Comparison of ENCODE assay signal across 8 mouse cellular contexts in genomic region chr11:69369215-69369989, GRCm38 (mm10). TPM values are rescaled to one million over a fixed set of nuclear protein-coding genes. Genes with fewer than 3 reads are reported as not detected.
DNase-seq lines count a peak whose midpoint lies in the region; ATAC-seq and TF ChIP-seq lines count a peak whose summit lies in the region.

TSS of gene Chd3 (minus strand) at chr11:69369406.

- H3K27ac ChIP-seq in CH12.LX (ENCODE audit: insufficient read depth, low read depth): peak within 1 kb of the TSS; percentile 49
- peak within 1 kb of the TSS; percentile 99 for H3K27ac ChIP-seq in embryonic facial prominence, embryonic 15.5 days (replicated peaks)
- H3K27ac ChIP-seq in hindbrain, embryonic 11.5 days (ENCODE audit: low read depth, low read length): peak within 1 kb of the TSS; percentile 100
- H3K27ac ChIP-seq in liver, embryonic 11.5 days (ENCODE audit: low read depth, low read length): peak within 1 kb of the TSS; percentile 87

- DNase-seq in gastrocnemius, postnatal 14 days: no peak
- DNase-seq in gastrocnemius, adult 18-20 months (ENCODE audit: low spot score): no peak
- peak; percentile 29 for DNase-seq in CH12.LX (ENCODE audit: extremely low read depth)
- peak; percentile 66 for DNase-seq in hindbrain, embryonic 11.5 days (ENCODE audit: low spot score)
- DNase-seq in liver, embryonic 11.5 days (ENCODE audit: low spot score): no peak
- no peak for DNase-seq in right cerebral cortex, adult 2 months (ENCODE audit: low spot score in 2 of 2)

- H3K4me2 ChIP-seq in CH12.LX (ENCODE audit: insufficient read depth, low read depth, poor library complexity, severe bottlenecking): peak within 1 kb of the TSS; percentile 96
- H3K4me2 ChIP-seq in embryonic facial prominence, embryonic 15.5 days (replicated peaks): peak within 1 kb of the TSS; percentile 90
- peak within 1 kb of the TSS; percentile 84 for H3K4me2 ChIP-seq in hindbrain, embryonic 11.5 days (replicated peaks; ENCODE audit: low read depth, low read length)
- peak within 1 kb of the TSS; percentile 98 for H3K4me2 ChIP-seq in liver, embryonic 11.5 days

- in situ Hi-C loops in CH12.LX (cut with MboI; ENCODE audit: low pct_ligation_motif_present, low pct_unique_long_range_greater_than_20kb, low sequenced_read_pairs): loop anchor here (5.0 kb wide), 2 partner anchors 37 to 102 kb away; no protein-coding TSS in a partner anchor

- under 1% methylated on average over 11 of the region's 34 CpGs for WGBS in embryonic facial prominence, embryonic 15.5 days
- 4% methylated on average over 9 of the region's 34 CpGs for WGBS in hindbrain, embryonic 11.5 days
- 10% methylated on average over 14 of the region's 34 CpGs for WGBS in liver, embryonic 11.5 days

- peaks cover 7 to 38% of the 10 kb centered on the region in 2 experiments for H3K36me3 ChIP-seq in CH12.LX (replicated peaks in 1 of 2; ENCODE audit: control insufficient read depth in 1 of 2, insufficient read depth in 1 of 2, low read length in 1 of 2)
- peaks cover 14% of the 10 kb centered on the region; the same call in 1 of the 2 replicates for H3K36me3 ChIP-seq in embryonic facial prominence, embryonic 15.5 days
- H3K36me3 ChIP-seq in hindbrain, embryonic 11.5 days (ENCODE audit: control insufficient read depth, insufficient read depth, low read length): no peaks in the 10 kb centered on the region
- no peaks in the 10 kb centered on the region for H3K36me3 ChIP-seq in liver, embryonic 11.5 days (ENCODE audit: control insufficient read depth, insufficient read depth, low read length)

- no peak for ATAC-seq in embryonic facial prominence, embryonic 15.5 days (ENCODE audit: insufficient number of reproducible peaks, low FRiP score, low TSS enrichment, low read depth)
- ATAC-seq in hindbrain, embryonic 11.5 days (ENCODE audit: low FRiP score): no peak
- ATAC-seq in liver, embryonic 11.5 days (replicated peaks; ENCODE audit: low FRiP score): no peak
- ATAC-seq in neutrophil, adult 5-6 weeks (ENCODE audit: extremely low read depth, insufficient number of reproducible peaks, low FRiP score, poor library complexity, severe bottlenecking): no peak

- H3K27me3 ChIP-seq in CH12.LX (replicated peaks): no peaks in the 10 kb centered on the region
- H3K27me3 ChIP-seq in embryonic facial prominence, embryonic 15.5 days: no peaks in the 10 kb centered on the region
- no peaks in the 10 kb centered on the region for H3K27me3 ChIP-seq in hindbrain, embryonic 11.5 days (ENCODE audit: control insufficient read depth, insufficient read depth, low read length)
- peaks cover 18% of the 10 kb centered on the region for H3K27me3 ChIP-seq in liver, embryonic 11.5 days (replicated peaks; ENCODE audit: control insufficient read depth, insufficient read depth, low read length)

- H3K79me2 ChIP-seq in CH12.LX (replicated peaks; ENCODE audit: control insufficient read depth, extremely low read depth, insufficient read depth, poor library complexity, severe bottlenecking): peaks cover 3% of the 10 kb centered on the region; the same call in 1 of the 2 replicates

- H3K9me3 ChIP-seq in CH12.LX (replicated peaks; ENCODE audit: low read length): no peaks in the 10 kb centered on the region
- no peaks in the 10 kb centered on the region for H3K9me3 ChIP-seq in embryonic facial prominence, embryonic 15.5 days (replicated peaks)
- no peaks in the 10 kb centered on the region for H3K9me3 ChIP-seq in hindbrain, embryonic 11.5 days (ENCODE audit: control insufficient read depth, low read length)
- no peaks in the 10 kb centered on the region for H3K9me3 ChIP-seq in liver, embryonic 11.5 days (ENCODE audit: control insufficient read depth, low read length)

- intact Hi-C loops in gastrocnemius, postnatal 14 days (cut with DNase I; ENCODE audit: low total_unique reads): no loop called here

- 0 out of 2 replicates have a peak, but pooled peaks have one; percentile 2 for TF ChIP-seq POLR2A in CH12.LX (IDR thresholded peaks at IDR 0.05; ENCODE audit: low read depth, low read length)

- dilution Hi-C loops in CH12.LX (cut with MboI; ENCODE audit: extremely low pct_ligation_motif_present, extremely low pct_unique_long_range_greater_than_20kb, low sequenced_read_pairs): no loop called here

- H3K4me3 ChIP-seq in CH12.LX (replicated peaks in 1 of 3; ENCODE audit: low read depth in 2 of 3, low read length in 2 of 3, poor library complexity in 1 of 3): peak within 1 kb of the TSS; percentile 76 to 84 (median 78)
- peak within 1 kb of the TSS; percentile 85 for H3K4me3 ChIP-seq in embryonic facial prominence, embryonic 15.5 days (replicated peaks)
- H3K4me3 ChIP-seq in hindbrain, embryonic 11.5 days (ENCODE audit: low read depth, low read length): peak within 1 kb of the TSS; percentile 95
- H3K4me3 ChIP-seq in liver, embryonic 11.5 days (ENCODE audit: low read depth, low read length): peak within 1 kb of the TSS; percentile 88

- no peak for TF ChIP-seq CTCF in CH12.LX (conservative IDR thresholded peaks at IDR 0.05 in 1 of 2, IDR thresholded peaks at IDR 0.05 in 1 of 2; ENCODE audit: low read depth in 2 of 2, low read length in 2 of 2)

- no peak for TF ChIP-seq RAD21 in CH12.LX (IDR thresholded peaks at IDR 0.05; ENCODE audit: low read depth, low read length)

- H3K4me1 ChIP-seq in CH12.LX (ENCODE audit: control insufficient read depth in 1 of 2, insufficient read depth in 2 of 2): peaks cover 7 to 36% of the 10 kb centered on the region in 2 experiments
- peaks cover 50% of the 10 kb centered on the region for H3K4me1 ChIP-seq in embryonic facial prominence, embryonic 15.5 days
- H3K4me1 ChIP-seq in hindbrain, embryonic 11.5 days (replicated peaks; ENCODE audit: control insufficient read depth, insufficient read depth, low read length): peaks cover 30% of the 10 kb centered on the region
- H3K4me1 ChIP-seq in liver, embryonic 11.5 days (replicated peaks; ENCODE audit: control insufficient read depth, insufficient read depth, low read length): peaks cover 66% of the 10 kb centered on the region

- peak within 1 kb of the TSS; percentile 100 for H3K9ac ChIP-seq in CH12.LX (ENCODE audit: insufficient read depth, low read depth)
- H3K9ac ChIP-seq in embryonic facial prominence, embryonic 15.5 days: peak within 1 kb of the TSS; percentile 98
- peak within 1 kb of the TSS; percentile 100 for H3K9ac ChIP-seq in hindbrain, embryonic 11.5 days (ENCODE audit: low read depth, low read length)
- peak within 1 kb of the TSS; percentile 90 for H3K9ac ChIP-seq in liver, embryonic 11.5 days (ENCODE audit: low read depth, low read length)

- no peak for TF ChIP-seq EP300 in CH12.LX (IDR thresholded peaks at IDR 0.05; ENCODE audit: low read length)

TF ChIP-seq in CH12.LX, 34 proteins besides CTCF, POLR2A, EP300 and RAD21 (continues in another document):
- no peak for TF ChIP-seq UBTF (IDR thresholded peaks at IDR 0.05; ENCODE audit: low read depth, low read length)
- peak; percentile 37 for TF ChIP-seq ZNF384 (IDR thresholded peaks at IDR 0.05; ENCODE audit: low read depth, low read length)
- no peak for TF ChIP-seq POLR2AphosphoS2 (IDR thresholded peaks at IDR 0.05; ENCODE audit: low read depth, low read length)
- no peak for TF ChIP-seq USF2 (conservative IDR thresholded peaks at IDR 0.05; ENCODE audit: low read depth, low read length)
- no peak for TF ChIP-seq ELF1 (IDR thresholded peaks at IDR 0.05; ENCODE audit: low read depth, low read length)
- no peak for TF ChIP-seq TBP (conservative IDR thresholded peaks at IDR 0.05; ENCODE audit: low read depth, low read length)
- peak; percentile 87 for TF ChIP-seq MAZ (IDR thresholded peaks at IDR 0.05; ENCODE audit: low read depth, low read length)
- TF ChIP-seq BHLHE40 (IDR thresholded peaks at IDR 0.05; ENCODE audit: low read depth, low read length): no peak
- TF ChIP-seq IRF4 (IDR thresholded peaks at IDR 0.05; ENCODE audit: low read depth, low read length): no peak
- TF ChIP-seq MEF2A (IDR thresholded peaks at IDR 0.05; ENCODE audit: borderline replicate concordance, low read depth, low read length): peak; percentile 23; the same call in 1 of the 2 replicates
- TF ChIP-seq HCFC1 (IDR thresholded peaks at IDR 0.05; ENCODE audit: low read depth, low read length): 0 out of 2 replicates have a peak, but pooled peaks have one; percentile 33
- TF ChIP-seq SMC3 (IDR thresholded peaks at IDR 0.05; ENCODE audit: low read depth, low read length): no peak
- no peak for TF ChIP-seq MYC (IDR thresholded peaks at IDR 0.05; ENCODE audit: low read depth, low read length)
- TF ChIP-seq MXI1 (IDR thresholded peaks at IDR 0.05; ENCODE audit: low read depth, low read length): no peak
- TF ChIP-seq GABPA (IDR thresholded peaks at IDR 0.05; ENCODE audit: insufficient replicate concordance, low read depth, low read length): no peak
- no peak for TF ChIP-seq TCF12 (IDR thresholded peaks at IDR 0.05; ENCODE audit: low read depth, low read length)
- no peak for TF ChIP-seq ZMIZ1 (IDR thresholded peaks at IDR 0.05; ENCODE audit: low read depth, low read length)
- no peak for TF ChIP-seq USF1 (IDR thresholded peaks at IDR 0.05; ENCODE audit: low read depth, low read length)
- TF ChIP-seq RCOR1 (conservative IDR thresholded peaks at IDR 0.05; ENCODE audit: low read depth, low read length): no peak
- no peak for TF ChIP-seq ZKSCAN1 (IDR thresholded peaks at IDR 0.05; ENCODE audit: borderline replicate concordance, low read depth, low read length)
- no peak for TF ChIP-seq NELFE (IDR thresholded peaks at IDR 0.05; ENCODE audit: low read depth, low read length)
- no peak for TF ChIP-seq JUN (IDR thresholded peaks at IDR 0.05; ENCODE audit: insufficient read depth, low read depth, low read length)
- 0 out of 2 replicates have a peak, but pooled peaks have one; percentile 31 for TF ChIP-seq CHD2 (IDR thresholded peaks at IDR 0.05; ENCODE audit: low read length)
- no peak for TF ChIP-seq MAX (IDR thresholded peaks at IDR 0.05; ENCODE audit: low read length)
- TF ChIP-seq MAFK (IDR thresholded peaks at IDR 0.05; ENCODE audit: insufficient replicate concordance, low read length): no peak
- TF ChIP-seq CHD1 (IDR thresholded peaks at IDR 0.05; ENCODE audit: low read depth, low read length): peak; percentile 79; the same call in 1 of the 2 replicates

RNA-seq across cellular contexts. Expression of gene Chd3, which starts in this region (rescaled TPM):
- total RNA-seq in gastrocnemius, postnatal 14 days (2021): 10 to 100 TPM; 25.5 to 28.7 TPM
- total RNA-seq in gastrocnemius, adult 18-20 months (2021): 1 to 10 TPM; 5.7 to 7.9 TPM
- total RNA-seq in CH12.LX (2012; rRNA removed) (66.4 and 69.6 TPM in 2 replicates), CH12.LX (2014; rRNA removed) (30.6 and 31.9 TPM in 2 replicates)
- 87.1 and 92.0 TPM in 2 replicates for polyA plus RNA-seq in CH12.LX (2012; ENCODE audit: insufficient read length, low read depth)
- polyA plus RNA-seq in embryonic facial prominence, embryonic 15.5 days (2015; fragmentation: Nextera tagmentation; extraction: Ambion mirVana): 88.3 and 91.8 TPM in 2 replicates
- 44.3 and 57.1 TPM in 2 replicates for polyA plus RNA-seq in hindbrain, embryonic 11.5 days (2014; fragmentation: Nextera tagmentation; extraction: Ambion mirVana)
- 13.8 and 17.1 TPM in 2 replicates for polyA plus RNA-seq in liver, embryonic 11.5 days (2014; fragmentation: Nextera tagmentation; extraction: Ambion mirVana)
- total RNA-seq in neutrophil, adult 5-6 weeks (2017): 152 and 159 TPM in 2 replicates

Comparison
In these comparisons a context has a peak if more than half of its experiments do, and no peak if none do; other contexts are left out.
1. DNase-seq: peak in CH12.LX (single experiment) and hindbrain, embryonic 11.5 days (single experiment); none in gastrocnemius, postnatal 14 days (single experiment), gastrocnemius, adult 18-20 months (single experiment), liver, embryonic 11.5 days (single experiment) and right cerebral cortex, adult 2 months (0 of 2).
2. H3K27ac ChIP-seq: peak in every context shown above with its lines; median percentile 100 in hindbrain, embryonic 11.5 days; 99 in embryonic facial prominence, embryonic 15.5 days; 87 in liver, embryonic 11.5 days; 49 in CH12.LX.
3. Peak in every context shown above with its lines, with median percentiles within 50 percentile points of each other: H3K4me2 ChIP-seq, H3K4me3 ChIP-seq and H3K9ac ChIP-seq.